Mouse (Mus musculus) limb, embryonic 14.5 days (tissue): ENCODE results near the gene Prkce. TPM values are rescaled to one million over a fixed set of nuclear protein-coding genes. Genes with fewer than 3 reads are reported as not detected.

Source experiments
- ATAC-seq: fragments of 200-750 bp; cut with Nextera tagmentation; 2 replicates; pipeline ENCODE4 v1.8.0; 2017; ENCODE audit warnings: low read depth, moderate number of reproducible peaks, moderate TSS enrichment; ENCODE audit not compliant: low FRiP score
- DNase-seq: peaks from one replicate; pipeline ENCODE4 v3.0.0-alpha.2; 2015; ENCODE audit warnings: low spot score
- H3K27ac ChIP-seq: fragments of 300-500 bp; sonication (generic); replicated peaks from 2 replicates; pipeline ENCODE4 v1.5.1; 2014; ENCODE audit warnings: low read depth, mild to moderate bottlenecking, low read length, moderate library complexity, mixed read lengths
- H3K27me3 ChIP-seq: fragments of 300-500 bp; sonication (generic); 2 replicates; pipeline ENCODE4 v1.6.1; 2014; ENCODE audit warnings: low read length, mixed read lengths; ENCODE audit not compliant: control insufficient read depth, insufficient read depth
- H3K36me3 ChIP-seq: fragments of 300-500 bp; sonication (generic); 2 replicates; pipeline ENCODE4 v1.6.1; 2014; ENCODE audit warnings: mild to moderate bottlenecking, low read length, moderate library complexity, mixed read lengths; ENCODE audit not compliant: control insufficient read depth, insufficient read depth
- H3K4me1 ChIP-seq: fragments of 300-500 bp; sonication (generic); 2 replicates; pipeline ENCODE4 v1.6.1; 2014; ENCODE audit warnings: antibody characterized with exemption, low read length, mixed read lengths; ENCODE audit not compliant: control insufficient read depth, insufficient read depth
- H3K4me2 ChIP-seq: fragments of 300-500 bp; sonication (generic); replicated peaks from 2 replicates; pipeline ENCODE4 v1.6.1; 2014; ENCODE audit warnings: low read depth, mild to moderate bottlenecking, low read length, moderate library complexity; ENCODE audit not compliant: severe bottlenecking
- H3K4me3 ChIP-seq: fragments of 300-500 bp; sonication (generic); replicated peaks from 2 replicates; pipeline ENCODE4 v1.5.1; 2014; ENCODE audit warnings: low read length
- H3K9ac ChIP-seq: fragments of 300-500 bp; sonication (generic); 2 replicates; pipeline ENCODE4 v1.6.1; 2014; ENCODE audit warnings: mild to moderate bottlenecking, low read depth, low read length, moderate library complexity; ENCODE audit not compliant: severe bottlenecking
- H3K9me3 ChIP-seq: fragments of 300-500 bp; sonication (generic); 2 replicates; pipeline ENCODE4 v1.6.1; 2016; ENCODE audit warnings: low read length; ENCODE audit not compliant: control insufficient read depth
- POLR2A ChIP-seq: fragments of 200-500 bp; IDR thresholded peaks from 2 replicates; pipeline ENCODE4 v1.8.0; 2012; ENCODE audit warnings: inconsistent platforms, mild to moderate bottlenecking, moderate library complexity, borderline replicate concordance; ENCODE audit not compliant: insufficient read depth, insufficient read length; ENCODE audit errors: extremely low read depth
- WGBS: fragments of 180-500 bp; shearing (Covaris S2); extraction: QIAGEN DNeasy Blood & Tissue Kit; methylation state at CpG from one replicate; pipeline ENCODE4 v1.1.7; 2014; 5-methylcytosine and 5-hydroxymethylcytosine counted together
- polyA plus RNA-seq, 2 experiments: library from polyadenylated mRNA; depleted of rRNA in 1 of 2; stranded (reverse) in 1 of 2; unstranded in 1 of 2; fragments of >200 nt; fragmentation: Nextera tagmentation in 1 of 2; extraction: Ambion mirVana in 1 of 2; gene quantifications; 2 replicates each; pipeline versions ENCODE4 v1.2.1 to v1.2.3; 2012 to 2014

Gene Prkce
- polyA plus RNA-seq, 2 experiments, result 4.7 to 9.3 TPM

DNA sequence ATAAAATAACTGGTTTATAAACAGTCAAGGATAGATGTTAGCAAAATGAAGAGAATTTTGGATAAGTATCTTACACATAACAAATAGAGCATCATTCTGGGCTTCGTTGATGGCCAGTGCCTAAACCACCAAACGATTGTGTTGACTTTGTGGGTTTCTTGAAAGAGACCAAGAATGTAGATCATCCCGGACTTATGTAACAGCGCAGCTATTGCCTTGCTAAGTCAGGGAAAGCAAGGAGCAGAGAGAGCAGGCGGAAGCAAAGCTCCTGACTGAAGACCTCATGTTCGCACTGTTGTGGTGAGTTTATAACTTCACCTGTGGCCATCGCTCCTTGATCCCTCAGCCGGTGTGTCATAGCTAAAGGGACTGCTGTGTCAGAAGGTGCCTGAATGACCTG, 38.7 kb downstream of the Prkce start:
- WGBS, result 89% methylated on average over 8 of the region's 8 CpGs
- no peak overlapping the region for H3K4me2 ChIP-seq
- H3K4me3 ChIP-seq, result no peak overlapping the region
- no peak overlapping the region for H3K27ac ChIP-seq
- no peaks in the 10 kb centered on the region for H3K4me1 ChIP-seq
- no peak for ATAC-seq
- DNase-seq, result no peak
- H3K27me3 ChIP-seq, result no peaks in the 10 kb centered on the region
- H3K36me3 ChIP-seq, result no peaks in the 10 kb centered on the region
- no peak overlapping the region for H3K9ac ChIP-seq
- no peaks in the 10 kb centered on the region for H3K9me3 ChIP-seq
- no peak for TF ChIP-seq POLR2A

DNA sequence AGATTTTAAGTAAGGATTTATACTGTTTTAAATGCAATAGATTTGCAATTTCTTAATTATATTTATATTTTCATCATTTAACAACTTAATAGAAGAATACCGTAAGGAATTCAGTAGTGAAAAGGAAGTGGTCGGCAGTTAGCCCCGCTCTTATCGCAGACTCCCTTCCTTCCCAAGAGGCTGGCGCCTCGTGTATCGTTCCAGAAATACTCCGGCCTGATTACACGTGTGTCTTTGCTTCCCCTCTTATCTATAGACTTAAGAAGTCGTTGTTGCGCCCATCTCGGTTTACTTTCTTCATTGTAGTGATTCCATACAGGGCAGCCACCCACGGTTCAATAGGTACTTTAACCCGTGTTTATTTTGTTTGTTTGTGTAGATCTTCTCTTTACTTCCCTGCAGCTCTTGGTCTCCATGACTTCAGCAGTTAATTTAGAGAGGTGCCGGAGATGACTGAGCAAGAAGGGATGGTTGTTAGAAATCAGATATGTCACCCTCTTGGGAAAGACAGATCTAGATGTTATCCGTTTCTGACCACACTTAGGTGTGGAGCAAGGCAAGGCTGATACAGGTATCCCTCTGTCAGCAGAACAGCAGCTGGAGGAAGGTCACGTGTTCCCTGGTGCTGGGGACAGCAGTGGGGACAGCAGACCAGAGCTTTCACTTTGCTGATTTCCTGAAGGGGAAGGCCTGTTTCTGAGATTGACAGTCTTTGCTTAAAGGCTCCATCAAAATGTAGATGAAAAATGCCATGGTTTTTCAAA, 40.7 kb downstream of the Prkce start:
- DNase-seq (no peak), ATAC-seq (no peak)
- TF ChIP-seq POLR2A, result no peak
- Histone ChIP-seq H3K4me3 (no peak overlapping the region), H3K4me2 (no peak overlapping the region), H3K36me3 (no peaks in the 10 kb centered on the region), H3K27me3 (no peaks in the 10 kb centered on the region), H3K4me1 (no peaks in the 10 kb centered on the region), H3K9me3 (no peaks in the 10 kb centered on the region), H3K9ac (no peak overlapping the region), H3K27ac (no peak overlapping the region)
- WGBS, result 87% methylated on average over 17 of the region's 17 CpGs

GRCm38 (mm10) chr17:86208821-86209186, 41.2 kb downstream of the Prkce start:
- Histone ChIP-seq H3K9ac (no peak overlapping the region), H3K4me2 (no peak overlapping the region), H3K36me3 (no peaks in the 10 kb centered on the region), H3K27me3 (no peaks in the 10 kb centered on the region), H3K9me3 (no peaks in the 10 kb centered on the region), H3K4me1 (no peaks in the 10 kb centered on the region), H3K4me3 (no peak overlapping the region), H3K27ac (no peak overlapping the region)
- no peak for ATAC-seq
- 85% methylated on average over 5 of the region's 5 CpGs for WGBS
- no peak for DNase-seq
- TF ChIP-seq POLR2A, result no peak

DNA sequence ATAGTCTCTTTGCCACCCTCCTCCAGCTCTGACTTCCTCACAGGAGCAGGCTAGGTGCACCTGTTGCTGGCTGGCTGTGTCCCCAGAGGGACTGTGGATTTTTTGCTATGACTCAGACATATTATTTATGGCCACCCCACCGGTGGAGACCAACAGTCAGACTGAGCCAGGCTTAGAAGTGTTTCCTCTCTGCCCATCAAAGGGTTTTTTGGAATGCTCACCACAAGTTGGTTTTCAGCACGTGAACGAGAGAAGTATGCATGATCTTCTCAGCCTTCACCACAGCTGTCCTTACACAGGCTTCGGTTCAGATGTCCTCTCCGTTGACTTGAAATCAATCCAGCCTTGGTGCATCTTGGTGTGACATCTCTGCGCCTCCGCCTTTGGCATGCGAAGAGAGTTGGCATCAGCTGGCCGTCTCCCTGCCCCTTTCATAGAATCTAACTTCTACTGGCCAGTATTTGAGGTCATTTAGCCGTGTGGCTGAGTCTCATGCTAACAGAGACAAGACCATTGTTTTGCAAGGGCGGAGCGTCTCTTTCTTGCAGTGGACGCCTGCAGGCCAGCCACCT, 42.2 kb downstream of the Prkce start:
- ATAC-seq, result no peak
- 91% methylated on average over 13 of the region's 13 CpGs for WGBS
- no peak for DNase-seq

DNA sequence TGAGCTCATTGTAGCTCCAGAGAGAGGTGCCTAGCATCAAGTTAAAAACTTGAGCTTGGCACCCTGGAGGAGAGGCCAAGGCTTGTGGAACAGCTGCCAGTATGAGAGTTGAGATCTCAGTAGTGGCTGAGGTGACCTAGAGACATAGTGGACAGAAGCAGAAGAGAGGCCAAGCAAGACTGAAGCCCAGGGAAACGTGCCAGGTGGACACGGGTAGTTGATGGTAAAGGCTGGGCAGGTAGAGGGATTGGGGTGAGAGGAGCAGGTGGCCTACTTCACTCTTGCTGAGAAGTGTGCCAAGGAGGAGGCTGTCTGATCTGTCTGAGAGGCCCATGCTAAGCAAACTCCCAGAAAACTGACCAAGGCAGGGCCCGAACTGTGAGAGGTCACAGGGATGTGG, 44.6 kb downstream of the Prkce start:
- H3K27ac ChIP-seq, result no peak overlapping the region
- H3K4me3 ChIP-seq, result no peak overlapping the region
- H3K9me3 ChIP-seq, result no peaks in the 10 kb centered on the region
- no peaks in the 10 kb centered on the region for H3K36me3 ChIP-seq
- 95% methylated on average over 3 of the region's 3 CpGs for WGBS
- H3K27me3 ChIP-seq, result no peaks in the 10 kb centered on the region
- no peaks in the 10 kb centered on the region for H3K4me1 ChIP-seq
- DNase-seq (no peak), ATAC-seq (no peak)
- H3K4me2 ChIP-seq, result no peak overlapping the region
- no peak for TF ChIP-seq POLR2A
- H3K9ac ChIP-seq, result no peak overlapping the region

More for the DNA sequence above, 42.2 kb downstream of the Prkce start:
- no peaks in the 10 kb centered on the region for H3K27me3 ChIP-seq
- no peaks in the 10 kb centered on the region for H3K9me3 ChIP-seq
- no peak overlapping the region for H3K4me3 ChIP-seq
- no peak overlapping the region for H3K9ac ChIP-seq
- H3K4me1 ChIP-seq, result no peaks in the 10 kb centered on the region
- H3K4me2 ChIP-seq, result no peak overlapping the region
- no peaks in the 10 kb centered on the region for H3K36me3 ChIP-seq
- no peak for TF ChIP-seq POLR2A
- H3K27ac ChIP-seq, result no peak overlapping the region
